Comparison of ENCODE assay signal across 25 mouse cellular contexts in genomic region chr6:25291613-25292012, GRCm38 (mm10).
DNase-seq lines count a peak whose midpoint lies in the region; ATAC-seq and TF ChIP-seq lines count a peak whose summit lies in the region.
"Had no signal": no experiment of that assay in that cellular context is flagged by ENCODE, and none has a peak within 500 bp of the region (broad histone marks: within the 10 kb centered on the region; RNA-seq: fewer than 3 reads in every experiment).

No protein-coding gene starts in this region.

- H3K27me3 ChIP-seq in kidney, adult 2 months (replicated peaks; ENCODE audit: control insufficient read depth, insufficient read depth, low read length): no peaks in the 10 kb centered on the region
- no peaks in the 10 kb centered on the region for H3K27me3 ChIP-seq in kidney, postnatal 0 days (ENCODE audit: insufficient read depth, low read length)
- H3K27me3 ChIP-seq in midbrain, postnatal 0 days (ENCODE audit: insufficient read depth, low read length): no peaks in the 10 kb centered on the region
- H3K27me3 ChIP-seq: heart, embryonic 13.5 days; limb, embryonic 12.5 days; lung, embryonic 15.5 days; neural tube, embryonic 12.5 days had no signal

- no peak for TF ChIP-seq CTCF in kidney, adult 2 months (conservative IDR thresholded peaks at IDR 0.05; ENCODE audit: insufficient read depth, insufficient read length, low read depth, low read length)
- TF ChIP-seq CTCF in kidney, postnatal 0 days (IDR thresholded peaks at IDR 0.05; ENCODE audit: low read depth): no peak
- no peak for TF ChIP-seq CTCF in midbrain, postnatal 0 days (IDR thresholded peaks at IDR 0.05)

- no peaks in the 10 kb centered on the region for H3K4me1 ChIP-seq in kidney, adult 2 months (ENCODE audit: control insufficient read depth, insufficient read depth, low read length)
- H3K4me1 ChIP-seq in kidney, postnatal 0 days (replicated peaks; ENCODE audit: insufficient read depth, low read length): no peaks in the 10 kb centered on the region
- H3K4me1 ChIP-seq in midbrain, postnatal 0 days (ENCODE audit: insufficient read depth, low read length): no peaks in the 10 kb centered on the region
- H3K4me1 ChIP-seq: heart, embryonic 13.5 days; limb, embryonic 12.5 days; lung, embryonic 15.5 days; neural tube, embryonic 12.5 days had no signal

- no peak overlapping the region for H3K4me2 ChIP-seq in kidney, postnatal 0 days (ENCODE audit: low read length)
- H3K4me2 ChIP-seq in midbrain, postnatal 0 days (ENCODE audit: low read depth, low read length, poor library complexity, severe bottlenecking): no peak overlapping the region
- H3K4me2 ChIP-seq: heart, embryonic 13.5 days; hindbrain, embryonic 14.5 days; limb, embryonic 12.5 days; lung, embryonic 15.5 days; midbrain, embryonic 11.5 days; neural tube, embryonic 12.5 days had no signal

- no peaks in the 10 kb centered on the region for H3K9me3 ChIP-seq in kidney, postnatal 0 days (replicated peaks; ENCODE audit: low read length)
- H3K9me3 ChIP-seq in midbrain, postnatal 0 days (ENCODE audit: low read length): no peaks in the 10 kb centered on the region
- H3K9me3 ChIP-seq: heart, embryonic 13.5 days; limb, embryonic 12.5 days; lung, embryonic 15.5 days; neural tube, embryonic 12.5 days had no signal

- no peaks in the 10 kb centered on the region for H3K36me3 ChIP-seq in kidney, adult 2 months (ENCODE audit: control insufficient read depth, insufficient read depth, low read length)
- H3K36me3 ChIP-seq in kidney, postnatal 0 days (ENCODE audit: insufficient read depth, low read length): no peaks in the 10 kb centered on the region
- no peaks in the 10 kb centered on the region for H3K36me3 ChIP-seq in midbrain, postnatal 0 days (ENCODE audit: insufficient read depth, low read length)
- H3K36me3 ChIP-seq: heart, embryonic 13.5 days; limb, embryonic 12.5 days; lung, embryonic 15.5 days; neural tube, embryonic 12.5 days had no signal

- no peak for TF ChIP-seq POLR2A in kidney, adult 2 months (IDR thresholded peaks at IDR 0.05; ENCODE audit: low read depth, low read length)

- no peak overlapping the region for H3K27ac ChIP-seq in kidney, adult 2 months (ENCODE audit: insufficient read depth, low read depth, low read length)
- H3K27ac ChIP-seq in kidney, postnatal 0 days: no peak overlapping the region
- no peak overlapping the region for H3K27ac ChIP-seq in midbrain, postnatal 0 days (ENCODE audit: low read depth, low read length)
- H3K27ac ChIP-seq: heart, adult 2 months; heart, embryonic 13.5 days; hindbrain, embryonic 14.5 days; limb, embryonic 12.5 days; liver, embryonic 14.5 days; lung, embryonic 15.5 days; neural tube, embryonic 12.5 days had no signal

- H3K4me3 ChIP-seq in kidney, adult 2 months (ENCODE audit: insufficient read depth, low read depth, low read length): no peak overlapping the region
- H3K4me3 ChIP-seq in kidney, postnatal 0 days (replicated peaks; ENCODE audit: low read depth, low read length): no peak overlapping the region
- no peak overlapping the region for H3K4me3 ChIP-seq in midbrain, postnatal 0 days (ENCODE audit: low read depth, low read length)
- H3K4me3 ChIP-seq: erythroblast, embryonic 14.5 days; heart, adult 2 months; heart, embryonic 13.5 days; limb, embryonic 12.5 days; lung, embryonic 15.5 days; myocyte; neural tube, embryonic 12.5 days had no signal

- no peak overlapping the region for H3K9ac ChIP-seq in kidney, postnatal 0 days (ENCODE audit: low read depth, low read length)
- H3K9ac ChIP-seq in midbrain, postnatal 0 days (replicated peaks; ENCODE audit: low read length, poor library complexity, severe bottlenecking): no peak overlapping the region
- H3K9ac ChIP-seq: heart, embryonic 13.5 days; hindbrain, embryonic 14.5 days; limb, embryonic 12.5 days; liver, embryonic 14.5 days; lung, embryonic 15.5 days; neural tube, embryonic 12.5 days had no signal

- WGBS in kidney, adult 2 months: 35% methylated on average over 1 of the region's 1 CpGs
- WGBS in kidney, postnatal 0 days: 70% methylated on average over 1 of the region's 1 CpGs
- 80% methylated on average over 1 of the region's 1 CpGs for WGBS in midbrain, postnatal 0 days

- peak; percentile 54 for DNase-seq in kidney, adult 18-20 months
- peak; percentile 93 for DNase-seq in kidney, adult 2 months
- peak; percentile 1 for DNase-seq in kidney, postnatal 0 days (ENCODE audit: low spot score)
- DNase-seq in kidney, postnatal 4 days: peak; percentile 7 to 18
- no peak for DNase-seq in retina, embryonic 14.5 days (ENCODE audit: low spot score)
- DNase-seq in midbrain, postnatal 0 days (ENCODE audit: low spot score): no peak
- DNase-seq: B cell, adult 2 months; cerebellum, adult 2 months; cerebellum, postnatal 14 days; heart, adult 2 months; heart, postnatal 10 days; right cerebral cortex, postnatal 4 days; thymus, adult 2 months; thymus, postnatal 36 days had no signal

- ATAC-seq in kidney, postnatal 0 days (replicated peaks; ENCODE audit: low FRiP score, low read depth): peak; percentile 83
- no peak for ATAC-seq in midbrain, postnatal 0 days (ENCODE audit: low FRiP score)
- ATAC-seq: forebrain, embryonic 16.5 days; midbrain, embryonic 16.5 days had no signal

Comparison
In these comparisons a context has a peak if more than half of its experiments do, and no peak if none do; other contexts are left out.
1. DNase-seq: peak in kidney, adult 18-20 months (single experiment), kidney, adult 2 months (single experiment), kidney, postnatal 0 days (single experiment) and kidney, postnatal 4 days (2 of 2); none in retina, embryonic 14.5 days (single experiment) and midbrain, postnatal 0 days (single experiment).